ENCODE assay signal across 14 mouse cellular contexts in the genomic region with DNA sequence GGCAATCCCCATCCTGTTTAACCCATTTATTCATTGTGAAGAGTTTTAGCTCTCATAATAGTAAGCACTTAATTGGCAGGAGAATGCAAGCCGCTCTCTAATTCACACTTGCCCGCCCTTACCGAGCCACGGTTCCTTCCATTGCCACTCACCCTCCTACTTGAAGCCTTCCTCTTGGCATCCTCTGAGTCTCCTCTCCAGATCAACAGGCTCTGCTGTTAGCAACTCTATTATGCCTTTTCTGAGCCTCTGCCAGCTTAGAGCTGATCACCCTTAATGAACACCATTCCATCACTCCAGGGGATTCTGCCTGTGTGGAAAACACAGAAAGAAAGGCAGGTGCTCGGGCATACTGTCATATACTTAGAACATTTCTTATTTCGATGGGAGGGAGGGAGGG. TPM values are rescaled to one million over a fixed set of nuclear protein-coding genes. Genes with fewer than 3 reads are reported as not detected.
DNase-seq lines count a peak whose midpoint lies in the region; ATAC-seq and TF ChIP-seq lines count a peak whose summit lies in the region.
"Had no signal": no experiment of that assay in that cellular context is flagged by ENCODE, and none has a peak within 500 bp of the region (broad histone marks: within the 10 kb centered on the region; RNA-seq: fewer than 3 reads in every experiment).

No protein-coding gene starts in this region.

- no peak overlapping the region for H3K4me3 ChIP-seq in gastrocnemius, adult 2 months
- H3K4me3 ChIP-seq in lung, postnatal 0 days (ENCODE audit: low read depth, low read length), result no peak overlapping the region
- no peak overlapping the region for H3K4me3 ChIP-seq in forebrain, embryonic 10.5 days
- no peak overlapping the region for H3K4me3 ChIP-seq in midbrain, embryonic 14.5 days (replicated peaks; ENCODE audit: low read depth, low read length)
- H3K4me3 ChIP-seq: neural tube, embryonic 13.5 days; stomach, embryonic 15.5 days had no signal

- TF ChIP-seq CTCF in gastrocnemius, adult 2 months (IDR thresholded peaks at IDR 0.05), result no peak
- TF ChIP-seq CTCF in lung, postnatal 0 days (IDR thresholded peaks at IDR 0.05), result no peak

- DNase-seq in gastrocnemius, adult 2 months, result no peak
- DNase-seq in gastrocnemius, adult 18-20 months (ENCODE audit: low spot score), result no peak
- peak; percentile 58 for DNase-seq in lung, postnatal 0 days (ENCODE audit: low spot score)
- DNase-seq in lung, postnatal 10 days, result no peak
- peak; percentile 18 for DNase-seq in forebrain, embryonic 10.5 days (ENCODE audit: extremely low spot score, low spot score)
- DNase-seq in midbrain, embryonic 14.5 days, result peak; percentile 51
- no peak for DNase-seq in urinary bladder, postnatal 10 days (ENCODE audit: low spot score)
- no peak for DNase-seq in cerebellum, postnatal 4 days (ENCODE audit: low spot score in 2 of 2)
- DNase-seq: cerebellum, adult 11 months; cerebellum, postnatal 14 days had no signal

- intact Hi-C loops in gastrocnemius, adult 2 months (cut with DNase I), result no loop called here

- no peaks in the 10 kb centered on the region for H3K9me3 ChIP-seq in lung, postnatal 0 days (ENCODE audit: low read length)
- no peaks in the 10 kb centered on the region for H3K9me3 ChIP-seq in forebrain, embryonic 10.5 days
- H3K9me3 ChIP-seq in midbrain, embryonic 14.5 days (ENCODE audit: control insufficient read depth, low read length), result no peaks in the 10 kb centered on the region
- H3K9me3 ChIP-seq: G1E; neural tube, embryonic 13.5 days; stomach, embryonic 15.5 days had no signal

- H3K4me1 ChIP-seq in lung, postnatal 0 days (ENCODE audit: insufficient read depth, low read depth, low read length), result no peaks in the 10 kb centered on the region; the same call in 1 of the 2 replicates
- H3K4me1 ChIP-seq in forebrain, embryonic 10.5 days, result peaks cover 26% of the 10 kb centered on the region
- no peaks in the 10 kb centered on the region for H3K4me1 ChIP-seq in midbrain, embryonic 14.5 days (ENCODE audit: control insufficient read depth, insufficient read depth, low read length)

- no peaks in the 10 kb centered on the region for H3K36me3 ChIP-seq in lung, postnatal 0 days (ENCODE audit: insufficient read depth, low read length)
- H3K36me3 ChIP-seq in forebrain, embryonic 10.5 days (replicated peaks), result peaks cover 10% of the 10 kb centered on the region
- no peaks in the 10 kb centered on the region for H3K36me3 ChIP-seq in midbrain, embryonic 14.5 days (ENCODE audit: control insufficient read depth, insufficient read depth, low read length)
- H3K36me3 ChIP-seq: G1E; neural tube, embryonic 13.5 days; stomach, embryonic 15.5 days had no signal

- ATAC-seq in lung, postnatal 0 days, result peak; percentile 56; the same call in 1 of the 2 replicates
- ATAC-seq in midbrain, embryonic 14.5 days (ENCODE audit: low FRiP score, low TSS enrichment), result no peak

- TF ChIP-seq EP300 in lung, postnatal 0 days (IDR thresholded peaks at IDR 0.05), result no peak

- H3K27me3 ChIP-seq in lung, postnatal 0 days (replicated peaks; ENCODE audit: insufficient read depth, low read length), result no peaks in the 10 kb centered on the region
- H3K27me3 ChIP-seq in forebrain, embryonic 10.5 days (ENCODE audit: poor library complexity, severe bottlenecking), result no peaks in the 10 kb centered on the region
- H3K27me3 ChIP-seq in midbrain, embryonic 14.5 days (ENCODE audit: control insufficient read depth, insufficient read depth, low read length), result no peaks in the 10 kb centered on the region
- H3K27me3 ChIP-seq: neural tube, embryonic 13.5 days; stomach, embryonic 15.5 days had no signal

- H3K4me2 ChIP-seq in lung, postnatal 0 days (replicated peaks; ENCODE audit: low read depth, low read length), result no peak overlapping the region
- H3K4me2 ChIP-seq in midbrain, embryonic 14.5 days (ENCODE audit: low read length), result no peak overlapping the region
- H3K4me2 ChIP-seq: neural tube, embryonic 13.5 days; stomach, embryonic 15.5 days had no signal

- WGBS in lung, postnatal 0 days, result 52% methylated on average over 6 of the region's 6 CpGs
- WGBS in forebrain, embryonic 10.5 days, result 34% methylated on average over 6 of the region's 6 CpGs
- WGBS in midbrain, embryonic 14.5 days, result 51% methylated on average over 6 of the region's 6 CpGs

- no peak overlapping the region for H3K9ac ChIP-seq in lung, postnatal 0 days (replicated peaks; ENCODE audit: low read depth)
- no peak overlapping the region for H3K9ac ChIP-seq in midbrain, embryonic 14.5 days (replicated peaks; ENCODE audit: low read length)
- H3K9ac ChIP-seq: neural tube, embryonic 13.5 days; stomach, embryonic 15.5 days had no signal

- H3K27ac ChIP-seq in gastrocnemius, adult 2 months, result peak overlapping the region; percentile 71
- H3K27ac ChIP-seq in lung, postnatal 0 days (ENCODE audit: low read length), result no peak overlapping the region
- H3K27ac ChIP-seq in forebrain, embryonic 10.5 days, result no peak overlapping the region
- no peak overlapping the region for H3K27ac ChIP-seq in midbrain, embryonic 14.5 days (replicated peaks; ENCODE audit: low read depth, low read length)
- H3K27ac ChIP-seq: macrophage; neural tube, embryonic 13.5 days; stomach, embryonic 15.5 days had no signal

RNA-seq across cellular contexts. Expression of gene Mdfic, which starts 24.9 kb away (rescaled TPM):
- 1 to 10 TPM; 8.9 to 9.4 TPM for total RNA-seq in gastrocnemius, adult 2 months (2021)
- total RNA-seq in gastrocnemius, adult 18-20 months (2021), result 1 to 10 TPM; 7.5 to 10.0 TPM
- polyA plus RNA-seq in lung, postnatal 0 days (2015; fragmentation: Nextera tagmentation; extraction: Ambion mirVana), result 9.1 and 12.0 TPM in 2 replicates
- 3.3 TPM in 2 replicates for polyA plus RNA-seq in forebrain, embryonic 10.5 days (2016; fragmentation: Nextera tagmentation; extraction: Ambion mirVana)
- polyA plus RNA-seq in midbrain, embryonic 14.5 days (2014; fragmentation: Nextera tagmentation; extraction: Ambion mirVana), result 0.86 and 1.1 TPM in 2 replicates
- polyA plus RNA-seq: G1E had no signal

Comparison
In these comparisons a context has a peak if more than half of its experiments do, and no peak if none do; other contexts are left out.
1. DNase-seq: peak in lung, postnatal 0 days (single experiment), forebrain, embryonic 10.5 days (single experiment) and midbrain, embryonic 14.5 days (single experiment); none in gastrocnemius, adult 2 months (single experiment), gastrocnemius, adult 18-20 months (single experiment), lung, postnatal 10 days (single experiment), urinary bladder, postnatal 10 days (single experiment) and cerebellum, postnatal 4 days (0 of 2).